Mouse (Mus musculus) erythroblast, embryonic 14.5 days (primary cell): ENCODE results near the gene Lmln. TPM values are rescaled to one million over a fixed set of nuclear protein-coding genes. Genes with fewer than 3 reads are reported as not detected.
"Not testable (repeated sequence)": the region's sequence is repeated elsewhere in the genome, so short reads cannot be mapped to it uniquely, and the experiment has no call there.

Source experiments
- H3K27me3 ChIP-seq: 2 replicates; pipeline ENCODE4 v1.6.1; 2012; ENCODE audit warnings: inconsistent platforms; ENCODE audit not compliant: control insufficient read depth
- H3K36me3 ChIP-seq: 2 replicates; pipeline ENCODE4 v1.6.1; 2012; ENCODE audit warnings: mild to moderate bottlenecking, inconsistent platforms; ENCODE audit not compliant: control insufficient read depth
- H3K4me1 ChIP-seq: 2 replicates; pipeline ENCODE4 v1.6.1; 2012; ENCODE audit warnings: inconsistent platforms; ENCODE audit not compliant: control insufficient read depth
- H3K4me3 ChIP-seq: replicated peaks from 2 replicates; pipeline ENCODE3; 2012; ENCODE audit warnings: moderate library complexity, mild to moderate bottlenecking, inconsistent platforms
- H3K9me3 ChIP-seq: 2 replicates; pipeline ENCODE4 v1.6.1; 2012; ENCODE audit warnings: low read length, inconsistent platforms, mixed read lengths; ENCODE audit not compliant: control insufficient read depth
- GATA1 ChIP-seq: IDR thresholded peaks from 2 replicates; pipeline ENCODE4 v1.6.1; 2012; ENCODE audit warnings: low read length, inconsistent platforms, mixed read lengths
- TAL1 ChIP-seq: IDR thresholded peaks from 3 replicates; pipeline ENCODE4 v1.6.1; 2012; ENCODE audit warnings: low read length, inconsistent platforms, mixed read lengths
- polyA plus RNA-seq: library from polyadenylated mRNA; stranded (reverse); fragments of >175 nt; gene quantifications from 2 replicates; pipeline ENCODE4 v1.2.3, GENCODE M21; 2012

Lmln gene
- polyA plus RNA-seq, 1 experiment = 0.02 TPM

DNA sequence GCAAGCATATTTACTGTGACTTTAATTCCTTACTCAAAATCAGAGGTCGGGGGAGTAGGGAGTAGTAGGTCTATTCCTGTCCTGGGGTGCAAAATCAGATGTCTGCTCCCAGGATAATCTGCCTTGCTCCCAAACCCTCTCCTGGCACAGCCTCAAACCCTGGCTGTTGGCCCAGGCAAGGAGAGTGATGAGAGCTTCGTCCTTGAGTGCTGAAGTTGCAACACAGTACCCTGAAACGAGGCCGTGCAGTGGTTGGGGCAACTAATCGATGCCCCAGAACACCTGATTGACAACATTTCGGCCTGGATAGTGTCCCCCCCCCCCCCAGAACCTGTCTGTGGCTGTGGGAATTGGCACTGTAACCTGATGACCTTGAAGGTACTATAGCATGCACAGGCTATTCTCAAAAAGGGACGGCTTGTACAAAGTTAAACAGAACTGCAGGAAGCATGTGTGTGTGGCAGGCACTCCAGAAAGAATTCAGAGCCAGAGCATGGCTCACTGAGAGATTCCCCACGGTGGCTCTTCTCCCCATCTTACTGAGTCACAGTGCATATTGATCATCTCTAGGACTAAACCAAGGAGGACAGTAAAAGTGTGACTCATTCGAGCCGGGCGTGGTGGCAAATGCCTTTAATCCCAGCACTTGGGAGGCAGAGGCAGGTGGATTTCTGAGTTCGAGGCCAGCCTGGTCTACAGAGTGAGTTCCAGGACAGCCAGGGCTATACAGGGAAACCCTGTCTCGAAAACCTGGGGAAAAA is 101.2 kb downstream of the Lmln start:
- no peak for TF ChIP-seq GATA1
- no peak for TF ChIP-seq TAL1
- Histone ChIP-seq H3K36me3 (no peaks in the 10 kb centered on the region), H3K4me3 (no peak overlapping the region), H3K9me3 (no peaks in the 10 kb centered on the region), H3K4me1 (no peaks in the 10 kb centered on the region), H3K27me3 (no peaks in the 10 kb centered on the region)

DNA sequence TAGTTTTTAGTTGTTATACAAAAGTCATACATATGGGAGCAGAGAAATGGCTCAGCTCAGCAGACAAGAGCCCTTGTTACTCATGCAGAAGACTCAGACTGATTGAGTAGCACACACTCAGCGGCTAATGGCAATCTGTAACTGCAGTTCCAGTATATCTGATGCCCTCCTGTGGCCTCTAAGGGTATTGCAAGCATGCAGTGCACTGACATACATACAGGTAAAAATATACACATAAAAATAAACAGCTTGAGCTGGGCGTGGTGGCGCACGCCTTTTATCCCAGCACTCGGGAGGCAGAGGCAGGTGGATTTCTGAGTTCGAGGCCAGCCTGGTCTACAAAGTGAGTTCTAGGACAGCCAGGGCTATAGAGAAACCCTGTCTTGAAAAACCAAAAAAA is 104.0 kb downstream of the Lmln start:
- H3K36me3 ChIP-seq, H3K4me3 ChIP-seq, H3K9me3 ChIP-seq, H3K4me1 ChIP-seq, H3K27me3 ChIP-seq: not testable (repeated sequence)

DNA sequence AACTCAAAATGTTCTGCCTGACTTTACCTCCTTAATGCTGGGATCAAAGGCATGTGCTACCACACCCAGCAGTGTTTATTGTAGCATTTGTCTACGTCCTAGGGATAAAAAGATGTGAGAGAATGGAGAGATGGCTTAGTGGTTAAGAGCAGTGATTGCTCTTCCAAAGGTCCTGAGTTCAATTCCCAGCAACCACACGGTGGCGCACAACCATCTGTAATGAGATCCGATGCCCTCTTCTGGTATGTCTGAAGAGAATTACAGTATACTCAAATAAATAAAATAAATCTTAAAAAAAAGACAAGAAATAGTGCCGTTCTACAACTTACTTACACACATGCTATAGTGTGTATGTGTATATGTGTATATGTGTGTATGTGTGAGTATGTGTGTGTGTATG is 105.2 kb downstream of the Lmln start:
- Histone ChIP-seq H3K36me3 (no peaks in the 10 kb centered on the region), H3K4me3 (no peak overlapping the region), H3K4me1 (no peaks in the 10 kb centered on the region), H3K9me3 (no peaks in the 10 kb centered on the region), H3K27me3 (no peaks in the 10 kb centered on the region)
- TF ChIP-seq GATA1 = no peak
- no peak for TF ChIP-seq TAL1

DNA sequence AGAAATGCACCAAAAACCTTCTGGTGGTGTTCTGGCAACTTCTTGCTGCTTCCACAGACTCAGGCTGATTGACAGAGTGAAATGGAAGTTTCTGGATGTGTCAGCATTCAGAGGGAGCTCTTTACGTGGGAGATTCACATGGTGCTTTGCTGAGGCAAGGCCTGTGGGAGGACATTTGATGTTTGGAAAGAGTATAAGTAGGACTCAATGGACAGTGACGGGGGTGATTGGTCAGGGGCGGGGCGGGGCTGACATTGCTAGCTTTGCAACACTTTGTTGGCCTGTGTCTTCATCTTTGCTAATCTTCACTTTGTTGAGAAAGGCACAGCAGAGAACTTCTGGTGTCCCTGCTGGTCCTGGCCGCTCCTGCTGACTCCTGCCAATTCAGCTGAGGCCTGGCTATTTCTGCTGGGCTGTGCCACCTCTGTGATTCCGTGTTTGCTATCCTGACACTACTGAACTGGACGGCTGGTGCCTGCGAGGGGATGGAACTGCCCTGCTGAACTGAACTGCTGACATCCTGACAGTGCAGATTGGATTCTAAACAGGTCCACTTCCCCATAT is 107.2 kb downstream of the Lmln start:
- Histone ChIP-seq H3K4me3 (no peak overlapping the region), H3K4me1 (no peaks in the 10 kb centered on the region), H3K9me3 (no peaks in the 10 kb centered on the region), H3K36me3 (no peaks in the 10 kb centered on the region), H3K27me3 (no peaks in the 10 kb centered on the region)
- TF ChIP-seq GATA1 (no peak), TAL1 (no peak)

DNA sequence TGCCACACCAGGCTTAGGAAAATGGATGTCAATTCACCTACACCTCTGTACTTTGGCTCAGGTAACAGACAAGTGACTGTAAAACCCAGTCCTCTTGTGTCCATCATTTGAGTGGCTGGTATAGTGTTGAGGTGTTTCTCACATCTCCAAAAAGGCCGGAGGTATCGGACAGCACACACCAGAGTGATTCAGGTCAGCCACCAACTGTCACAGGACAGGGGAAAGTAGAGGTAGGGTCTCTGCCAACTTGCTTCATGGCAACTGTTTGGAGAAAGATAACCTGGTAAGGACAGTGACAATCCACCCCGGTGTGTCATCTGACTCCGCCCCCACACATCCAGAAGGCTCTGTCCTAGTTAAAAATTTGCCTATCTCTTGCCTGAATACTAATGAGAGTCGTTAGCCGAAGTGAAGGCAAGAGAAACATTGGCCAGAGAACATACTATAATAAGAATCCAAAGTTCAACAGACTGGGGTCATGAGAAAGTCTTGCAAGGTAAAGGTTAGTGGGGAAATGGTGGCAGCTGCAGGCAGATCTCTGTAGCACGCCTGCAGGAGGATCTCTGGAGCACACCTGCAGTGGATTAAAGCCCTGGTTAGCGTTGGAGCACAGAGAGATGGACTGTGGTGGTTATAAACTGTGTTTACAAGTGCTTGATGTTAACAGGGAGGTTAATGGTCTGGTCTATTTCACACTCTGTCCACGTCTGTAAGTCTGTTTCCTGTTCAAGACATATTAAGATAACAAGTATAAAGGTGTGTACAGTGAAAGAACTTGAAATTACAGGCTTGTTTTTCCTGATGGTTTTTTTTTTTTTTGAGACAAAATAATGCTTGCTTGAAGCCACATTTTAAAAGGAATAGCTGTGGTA is 108.6 kb downstream of the Lmln start:
- Histone ChIP-seq H3K36me3 (no peaks in the 10 kb centered on the region), H3K4me3 (no peak overlapping the region), H3K4me1 (no peaks in the 10 kb centered on the region), H3K27me3 (no peaks in the 10 kb centered on the region), H3K9me3 (peaks cover 2% of the 10 kb centered on the region; the same call in 1 of the 2 replicates)
- TF ChIP-seq TAL1 (no peak), GATA1 (no peak)

DNA sequence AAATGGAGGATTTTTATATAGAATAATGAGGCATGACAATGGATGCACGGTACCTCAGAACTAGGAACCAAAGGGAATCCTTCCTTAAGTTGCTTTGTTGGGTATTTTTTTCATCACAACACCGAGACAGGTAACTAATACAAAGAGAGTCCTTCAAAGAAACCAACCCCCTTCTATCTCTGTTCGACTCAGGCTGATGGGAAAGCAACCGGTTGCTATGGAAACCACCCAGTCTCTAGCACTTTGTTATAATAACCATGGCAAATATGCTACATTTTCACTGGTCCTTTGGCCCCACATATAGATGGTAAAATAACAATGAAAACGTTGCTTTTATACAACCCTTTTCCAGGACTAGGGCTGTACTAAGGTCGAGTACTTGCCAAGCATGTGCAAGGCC is 109.5 kb downstream of the Lmln start:
- H3K4me1 ChIP-seq = no peaks in the 10 kb centered on the region
- no peak for TF ChIP-seq GATA1
- TF ChIP-seq TAL1 = no peak
- H3K9me3 ChIP-seq = peaks cover 2% of the 10 kb centered on the region; the same call in 1 of the 2 replicates
- H3K36me3 ChIP-seq = no peaks in the 10 kb centered on the region
- no peaks in the 10 kb centered on the region for H3K27me3 ChIP-seq
- no peak overlapping the region for H3K4me3 ChIP-seq

DNA sequence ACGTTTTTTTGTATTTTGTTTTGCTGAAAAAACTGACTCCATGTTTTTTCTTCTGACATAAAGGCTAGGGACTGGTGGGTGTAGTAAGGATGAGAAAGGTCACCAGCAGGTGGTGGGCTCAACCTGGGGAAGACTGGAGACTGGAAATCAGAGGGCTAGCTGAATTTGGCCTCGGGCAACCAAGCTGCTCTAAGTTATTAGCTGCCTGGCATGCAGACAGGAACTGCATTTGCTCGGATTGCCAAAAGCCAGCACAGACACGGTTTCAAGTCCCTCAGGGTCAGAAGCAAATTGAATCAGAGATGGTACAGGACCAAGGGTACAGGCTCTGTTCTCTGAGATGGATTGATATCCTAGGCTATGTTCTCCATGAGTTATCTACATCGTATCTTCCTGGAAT is 110.8 kb downstream of the Lmln start:
- TF ChIP-seq GATA1 (no peak), TAL1 (no peak)
- H3K9me3 ChIP-seq = peaks cover 2% of the 10 kb centered on the region; the same call in 1 of the 2 replicates

DNA sequence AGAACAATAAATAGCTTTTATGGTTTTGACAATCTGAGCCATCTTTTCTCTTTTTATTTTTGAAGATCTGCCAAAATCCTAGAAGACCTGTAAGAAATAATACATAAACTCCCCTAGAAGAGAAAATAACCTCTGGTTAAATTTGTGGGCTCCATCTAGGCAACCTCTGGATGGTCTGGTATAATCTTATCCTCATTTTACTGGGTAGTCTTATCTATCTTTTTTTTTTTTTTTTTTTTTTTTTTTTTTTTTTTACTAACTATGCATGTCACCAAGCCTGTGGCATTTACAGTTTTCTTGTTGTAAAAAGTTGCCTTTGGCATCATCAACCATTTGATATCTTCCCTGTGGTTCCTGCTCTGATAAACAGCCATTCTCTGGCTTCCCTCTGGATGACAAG is 112.4 kb downstream of the Lmln start:
- Histone ChIP-seq H3K4me1 (no peaks in the 10 kb centered on the region), H3K36me3 (no peaks in the 10 kb centered on the region), H3K27me3 (peaks cover 11% of the 10 kb centered on the region), H3K9me3 (peaks cover 2% of the 10 kb centered on the region; the same call in 1 of the 2 replicates), H3K4me3 (no peak overlapping the region)
- no peak for TF ChIP-seq GATA1
- TF ChIP-seq TAL1 = no peak

More for the DNA sequence above, 110.8 kb downstream of the Lmln start:
- Histone ChIP-seq H3K36me3 (no peaks in the 10 kb centered on the region), H3K4me3 (no peak overlapping the region), H3K4me1 (no peaks in the 10 kb centered on the region), H3K27me3 (peaks cover 3% of the 10 kb centered on the region; the same call in 1 of the 2 replicates)

DNA sequence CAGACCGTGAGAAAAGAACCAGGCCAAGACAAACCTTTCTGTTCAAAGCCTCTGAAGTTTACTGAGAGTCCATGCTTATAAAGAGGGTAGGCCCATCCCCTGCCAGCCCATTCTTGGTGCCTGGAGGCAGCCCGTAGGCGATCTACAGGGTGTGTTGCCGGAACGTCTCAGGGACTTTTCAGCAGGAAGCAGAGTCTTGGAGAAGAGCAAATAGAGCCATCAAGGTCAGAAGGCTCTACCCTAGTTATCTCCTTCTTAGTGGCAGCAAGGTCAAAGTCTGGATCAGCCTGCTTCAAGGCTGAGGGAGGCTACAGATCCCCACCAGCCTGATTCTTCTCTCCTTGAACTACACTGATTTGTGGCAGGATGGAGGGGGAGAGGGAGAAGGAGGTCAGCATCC is 114.5 kb downstream of the Lmln start:
- H3K27me3 ChIP-seq = peaks cover 12% of the 10 kb centered on the region
- not testable (repeated sequence) for H3K4me3 ChIP-seq, H3K4me1 ChIP-seq, H3K36me3 ChIP-seq, H3K9me3 ChIP-seq

Other genes starting within 250 kb of the Lmln start
- gene Fyttd1, start 185.0 kb upstream of the Lmln start, polyA plus RNA-seq = 0.23 and 1.6 TPM in 2 replicates
- 0.15 and 0.30 TPM in 2 replicates for gene Rubcn, start 184.8 kb upstream of the Lmln start, polyA plus RNA-seq
- gene Lrch3, start 148.4 kb upstream of the Lmln start, polyA plus RNA-seq = 0.08 and 0.14 TPM in 2 replicates
- 1.5 and 1.6 TPM in 2 replicates for gene Iqcg, start 6.3 kb upstream of the Lmln start, polyA plus RNA-seq
- gene Rpl35a, start 6.1 kb upstream of the Lmln start, polyA plus RNA-seq = 13.1 and 13.8 TPM in 2 replicates
- gene Osbpl11, start 122.5 kb downstream of the Lmln start, polyA plus RNA-seq = 0.09 and 0.12 TPM in 2 replicates
- gene Snx4, start 188.9 kb downstream of the Lmln start, polyA plus RNA-seq = 0.08 and 0.37 TPM in 2 replicates